Mouse (Mus musculus) forebrain, embryonic 15.5 days (tissue): ENCODE results near the gene Sema4g. TPM values are rescaled to one million over a fixed set of nuclear protein-coding genes. Genes with fewer than 3 reads are reported as not detected.
"Not testable (repeated sequence)": the region's sequence is repeated elsewhere in the genome, so short reads cannot be mapped to it uniquely, and the experiment has no call there.

ENCODE experiments used
- ATAC-seq: fragments of 200-750 bp; cut with Nextera tagmentation; replicated peaks from 2 replicates; pipeline ENCODE4 v1.8.0; 2017; ENCODE audit warnings: mild to moderate bottlenecking, moderate TSS enrichment, moderate library complexity
- H3K27ac ChIP-seq: fragments of 300-500 bp; sonication (generic); replicated peaks from 2 replicates; pipeline ENCODE4 v1.5.1; 2015; ENCODE audit warnings: mild to moderate bottlenecking, inconsistent platforms
- H3K27me3 ChIP-seq: fragments of 300-500 bp; sonication (generic); 2 replicates; pipeline ENCODE4 v1.6.1; 2015; ENCODE audit warnings: inconsistent platforms
- H3K36me3 ChIP-seq: fragments of 300-500 bp; sonication (generic); 2 replicates; pipeline ENCODE4 v1.6.1; 2015; ENCODE audit warnings: mild to moderate bottlenecking, inconsistent platforms
- H3K4me1 ChIP-seq: fragments of 300-500 bp; sonication (generic); 2 replicates; pipeline ENCODE4 v1.6.1; 2015; ENCODE audit warnings: inconsistent platforms
- H3K4me2 ChIP-seq: fragments of 300-500 bp; sonication (generic); replicated peaks from 2 replicates; pipeline ENCODE4 v1.6.1; 2015; ENCODE audit warnings: mild to moderate bottlenecking, inconsistent platforms
- H3K4me3 ChIP-seq: fragments of 300-500 bp; sonication (generic); 2 replicates; pipeline ENCODE4 v1.5.1; 2015; ENCODE audit warnings: mild to moderate bottlenecking, inconsistent platforms
- H3K9ac ChIP-seq: fragments of 300-500 bp; sonication (generic); replicated peaks from 2 replicates; pipeline ENCODE4 v1.6.1; 2015; ENCODE audit warnings: mild to moderate bottlenecking, inconsistent platforms
- H3K9me3 ChIP-seq: fragments of 300-500 bp; sonication (generic); 2 replicates; pipeline ENCODE4 v1.6.1; 2016; ENCODE audit warnings: inconsistent platforms
- WGBS: fragments of 180-500 bp; shearing (Covaris S2); methylation state at CpG from one replicate; pipeline ENCODE4 v1.1.7; 2015; ENCODE audit warnings: mixed read lengths; 5-methylcytosine and 5-hydroxymethylcytosine counted together
- polyA plus RNA-seq: library from polyadenylated mRNA; unstranded; fragments of >200 nt; fragmentation: Nextera tagmentation; extraction: Ambion mirVana; gene quantifications from 2 replicates; pipeline ENCODE4 v1.2.1, GENCODE M21; 2015

The Sema4g gene
- polyA plus RNA-seq, 1 experiment from 2014 or later: 15.5 TPM

GRCm38 (mm10) chr19:45028746-45029145 is 39.8 kb downstream of the Sema4g start:
- H3K36me3 ChIP-seq: peaks cover 33% of the 10 kb centered on the region
- 64% methylated on average over 19 of the region's 19 CpGs for WGBS
- ATAC-seq: no peak
- peaks cover 9% of the 10 kb centered on the region for H3K4me1 ChIP-seq
- no peaks in the 10 kb centered on the region for H3K27me3 ChIP-seq
- no peak overlapping the region for H3K4me2 ChIP-seq
- H3K4me3 ChIP-seq: no peak overlapping the region
- no peak overlapping the region for H3K9ac ChIP-seq
- no peak overlapping the region for H3K27ac ChIP-seq
- H3K9me3 ChIP-seq: no peaks in the 10 kb centered on the region

GRCm38 (mm10) chr19:45029571-45029970 is 40.7 kb downstream of the Sema4g start:
- no peak for ATAC-seq

GRCm38 (mm10) chr19:45030111-45030510 is 41.2 kb downstream of the Sema4g start:
- no peak overlapping the region for H3K9ac ChIP-seq
- H3K4me3 ChIP-seq: no peak overlapping the region
- peaks cover 9% of the 10 kb centered on the region for H3K4me1 ChIP-seq
- no peak overlapping the region for H3K4me2 ChIP-seq
- H3K9me3 ChIP-seq: no peaks in the 10 kb centered on the region
- no peaks in the 10 kb centered on the region for H3K27me3 ChIP-seq
- H3K27ac ChIP-seq: no peak overlapping the region
- no peak; the same call in 1 of the 2 replicates for ATAC-seq
- 35% methylated on average over 8 of the region's 8 CpGs for WGBS
- peaks cover 23% of the 10 kb centered on the region for H3K36me3 ChIP-seq

More at GRCm38 (mm10) chr19:45029571-45029970, 40.7 kb downstream of the Sema4g start:
- no peak overlapping the region for H3K27ac ChIP-seq
- 53% methylated on average over 8 of the region's 9 CpGs for WGBS
- H3K4me1 ChIP-seq: peaks cover 9% of the 10 kb centered on the region
- H3K36me3 ChIP-seq: peaks cover 27% of the 10 kb centered on the region
- H3K4me3 ChIP-seq: no peak overlapping the region
- no peaks in the 10 kb centered on the region for H3K27me3 ChIP-seq
- no peak overlapping the region for H3K4me2 ChIP-seq
- H3K9ac ChIP-seq: no peak overlapping the region
- no peaks in the 10 kb centered on the region for H3K9me3 ChIP-seq

GRCm38 (mm10) chr19:45030746-45031693 is 42.1 kb downstream of the Sema4g start:
- H3K27me3 ChIP-seq: no peaks in the 10 kb centered on the region
- WGBS: 38% methylated on average over 20 of the region's 20 CpGs
- H3K9me3 ChIP-seq: no peaks in the 10 kb centered on the region
- H3K4me3 ChIP-seq: peak overlapping the region; percentile 21; the same call in 1 of the 2 replicates
- ATAC-seq: peak; percentile 49; the same call in 1 of the 2 replicates
- peak overlapping the region; percentile 39 for H3K4me2 ChIP-seq
- H3K4me1 ChIP-seq: peaks cover 9% of the 10 kb centered on the region
- H3K9ac ChIP-seq: no peak overlapping the region; the same call in 1 of the 2 replicates
- H3K27ac ChIP-seq: no peak overlapping the region
- H3K36me3 ChIP-seq: peaks cover 14% of the 10 kb centered on the region

- ATAC-seq: peak; percentile 38; the same call in 1 of the 2 replicates
- 13% methylated on average over 4 of the region's 4 CpGs for WGBS
- H3K27ac ChIP-seq: no peak overlapping the region
- no peaks in the 10 kb centered on the region for H3K9me3 ChIP-seq
- peaks cover 6% of the 10 kb centered on the region; the same call in 1 of the 2 replicates for H3K36me3 ChIP-seq
- H3K9ac ChIP-seq: no peak overlapping the region
- no peak overlapping the region for H3K4me3 ChIP-seq
- H3K4me1 ChIP-seq: peaks cover 9% of the 10 kb centered on the region
- no peaks in the 10 kb centered on the region for H3K27me3 ChIP-seq
- H3K4me2 ChIP-seq: no peak overlapping the region
Measured at GRCm38 (mm10) chr19:45031780-45032179, 42.9 kb downstream of the Sema4g start.

GRCm38 (mm10) chr19:45032570-45033332 is 43.9 kb downstream of the Sema4g start:
- WGBS: 51% methylated on average over 17 of the region's 17 CpGs
- H3K36me3 ChIP-seq: 0 out of 2 replicates have a peak, but pooled peaks cover under 1% of the 10 kb centered on the region
- no peaks in the 10 kb centered on the region for H3K9me3 ChIP-seq
- no peak for ATAC-seq
- no peak overlapping the region for H3K27ac ChIP-seq
- no peaks in the 10 kb centered on the region for H3K27me3 ChIP-seq
- H3K4me2 ChIP-seq: no peak overlapping the region
- peaks cover 9% of the 10 kb centered on the region for H3K4me1 ChIP-seq
- H3K9ac ChIP-seq: no peak overlapping the region
- no peak overlapping the region for H3K4me3 ChIP-seq

GRCm38 (mm10) chr19:45036867-45037266 is 48.0 kb downstream of the Sema4g start:
- H3K27me3 ChIP-seq: no peaks in the 10 kb centered on the region; the same call in 1 of the 2 replicates
- WGBS: 33% methylated on average over 16 of the region's 16 CpGs
- H3K4me3 ChIP-seq: no peak overlapping the region
- H3K36me3 ChIP-seq: no peaks in the 10 kb centered on the region
- no peak overlapping the region for H3K27ac ChIP-seq
- H3K4me2 ChIP-seq: no peak overlapping the region
- H3K9me3 ChIP-seq: no peaks in the 10 kb centered on the region
- H3K9ac ChIP-seq: no peak overlapping the region
- H3K4me1 ChIP-seq: no peaks in the 10 kb centered on the region; the same call in 1 of the 2 replicates
- no peak for ATAC-seq

GRCm38 (mm10) chr19:45038198-45038597 is 49.3 kb downstream of the Sema4g start:
- not testable (repeated sequence) for H3K4me1 ChIP-seq, H3K9ac ChIP-seq, ATAC-seq, H3K9me3 ChIP-seq, H3K4me3 ChIP-seq, H3K27me3 ChIP-seq, H3K27ac ChIP-seq, H3K36me3 ChIP-seq, H3K4me2 ChIP-seq
- WGBS: 93% methylated on average over 7 of the region's 7 CpGs

- H3K27me3 ChIP-seq: peaks cover under 1% of the 10 kb centered on the region
- H3K27ac ChIP-seq: no peak overlapping the region
- H3K4me3 ChIP-seq: no peak overlapping the region
- no peaks in the 10 kb centered on the region for H3K4me1 ChIP-seq
- no peak overlapping the region for H3K9ac ChIP-seq
- no peaks in the 10 kb centered on the region for H3K9me3 ChIP-seq
- no peak overlapping the region for H3K4me2 ChIP-seq
- no peak for ATAC-seq
- 61% methylated on average over 13 of the region's 13 CpGs for WGBS
- H3K36me3 ChIP-seq: no peaks in the 10 kb centered on the region
Measured at GRCm38 (mm10) chr19:45040214-45040613, 51.3 kb downstream of the Sema4g start.

- H3K9me3 ChIP-seq: no peaks in the 10 kb centered on the region
Measured at GRCm38 (mm10) chr19:45044389-45044927, 55.6 kb downstream of the Sema4g start.

GRCm38 (mm10) chr19:45045236-45045635 is 56.3 kb downstream of the Sema4g start:
- WGBS: 56% methylated on average over 15 of the region's 15 CpGs
- H3K9me3 ChIP-seq: no peaks in the 10 kb centered on the region
- H3K36me3 ChIP-seq: peaks cover 5% of the 10 kb centered on the region; the same call in 1 of the 2 replicates
- no peak for ATAC-seq
- peaks cover 34% of the 10 kb centered on the region for H3K4me1 ChIP-seq
- no peak overlapping the region for H3K27ac ChIP-seq
- peaks cover 8% of the 10 kb centered on the region for H3K27me3 ChIP-seq
- H3K4me3 ChIP-seq: no peak overlapping the region
- no peak overlapping the region for H3K4me2 ChIP-seq
- H3K9ac ChIP-seq: no peak overlapping the region

More at GRCm38 (mm10) chr19:45044389-45044927, 55.6 kb downstream of the Sema4g start:
- H3K4me3 ChIP-seq: no peak overlapping the region
- peaks cover 26% of the 10 kb centered on the region for H3K4me1 ChIP-seq
- H3K27ac ChIP-seq: no peak overlapping the region
- ATAC-seq: no peak
- 70% methylated on average over 11 of the region's 11 CpGs for WGBS
- no peak overlapping the region for H3K4me2 ChIP-seq
- H3K36me3 ChIP-seq: no peaks in the 10 kb centered on the region
- no peak overlapping the region for H3K9ac ChIP-seq
- peaks cover 8% of the 10 kb centered on the region for H3K27me3 ChIP-seq
